Comparison of ENCODE assay signal across 1 mouse cellular context in the genomic region with DNA sequence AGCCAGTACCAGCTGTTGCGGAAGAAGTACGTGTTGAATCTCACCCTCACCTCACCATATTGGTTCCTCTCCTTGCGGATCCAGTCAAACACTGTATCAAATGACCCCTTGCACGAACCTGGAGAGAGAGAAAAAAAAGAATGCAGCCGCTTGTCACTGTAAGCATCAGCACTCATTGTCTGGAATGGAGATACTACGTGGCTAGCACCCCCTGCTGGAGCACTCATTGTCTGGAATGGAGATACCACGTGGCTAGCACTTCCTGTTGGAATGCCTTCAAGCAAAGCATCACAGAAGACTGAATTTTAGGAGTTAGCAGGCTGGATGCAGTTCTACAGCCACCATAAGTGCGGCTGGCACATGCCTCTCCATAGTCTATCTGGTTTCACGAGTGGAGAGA.
TF ChIP-seq lines count a peak whose summit lies in the region.

No protein-coding gene starts in this region.

TF ChIP-seq in MEL, 35 proteins besides CTCF, POLR2A, EP300 and RAD21 (continued from another document):
- TF ChIP-seq USF2 (IDR thresholded peaks at IDR 0.05; ENCODE audit: borderline replicate concordance in 1 of 2, insufficient read depth in 1 of 2, low read depth in 1 of 2, low read length in 2 of 2) (no peak), MYC (IDR thresholded peaks at IDR 0.05; ENCODE audit: low read depth, low read length) (peak; percentile 89), CHD2 (IDR thresholded peaks at IDR 0.05; ENCODE audit: low read length) (no peak), SIN3A (IDR thresholded peaks at IDR 0.05; ENCODE audit: low read length) (no peak), TCF12 (IDR thresholded peaks at IDR 0.05; ENCODE audit: low read depth, low read length) (no peak), MAX (IDR thresholded peaks at IDR 0.05; ENCODE audit: low read length) (peak; percentile 74), TBP (IDR thresholded peaks at IDR 0.05; ENCODE audit: low read depth, low read length) (no peak), USF1 (IDR thresholded peaks at IDR 0.05; ENCODE audit: low read depth, low read length) (peak; percentile 83)
